Mouse (Mus musculus): Measurements from ENCODE around the gene Gm14322. TPM values are rescaled to one million over a fixed set of nuclear protein-coding genes. Genes with fewer than 3 reads are reported as not detected.
A peak's percentile ranks its signal among the peaks of the same experiment; 100 is the strongest.
"Not testable (repeated sequence)": the region's sequence is repeated elsewhere in the genome, so short reads cannot be mapped to it uniquely, and the experiment has no call there.

Gene Gm14322
- polyA plus RNA-seq (2012; rRNA removed): 11.1 and 14.1 TPM in 2 replicates

GRCm38 (mm10) chr2:177758941-177759558 lies at the start of gene Gm14322:
Gene Gm14322, plus strand, starts transcription at chr2:177759288.
- peak; percentile 24 for DNase-seq (ENCODE audit: low spot score)

GRCm38 (mm10) chr2:177741487-177741886 lies 17.6 kb upstream of the Gm14322 start:
- DNase-seq (ENCODE audit: low spot score): not testable (repeated sequence)

DNA sequence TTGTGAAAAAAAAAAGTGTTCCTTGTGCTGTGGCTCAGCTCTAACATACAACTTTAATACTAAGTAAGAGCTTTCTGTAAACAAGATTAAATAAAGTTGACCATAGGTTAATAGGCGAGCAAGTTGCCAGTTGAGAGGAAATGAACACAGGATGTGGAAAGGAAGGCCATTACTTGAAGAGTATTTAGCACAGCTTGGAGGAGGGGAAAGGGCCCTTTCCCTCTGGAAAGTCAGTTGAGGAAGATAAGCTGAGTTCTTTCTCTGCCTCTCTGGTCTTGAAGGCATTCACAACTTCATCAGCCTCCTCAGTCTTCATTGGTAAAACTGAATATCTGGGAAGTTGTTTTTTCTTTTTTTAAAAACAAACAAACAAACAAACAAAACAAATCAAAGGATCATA lies 28.3 kb downstream of the Gm14322 start:
- not testable (repeated sequence) for DNase-seq (ENCODE audit: low spot score)

DNA sequence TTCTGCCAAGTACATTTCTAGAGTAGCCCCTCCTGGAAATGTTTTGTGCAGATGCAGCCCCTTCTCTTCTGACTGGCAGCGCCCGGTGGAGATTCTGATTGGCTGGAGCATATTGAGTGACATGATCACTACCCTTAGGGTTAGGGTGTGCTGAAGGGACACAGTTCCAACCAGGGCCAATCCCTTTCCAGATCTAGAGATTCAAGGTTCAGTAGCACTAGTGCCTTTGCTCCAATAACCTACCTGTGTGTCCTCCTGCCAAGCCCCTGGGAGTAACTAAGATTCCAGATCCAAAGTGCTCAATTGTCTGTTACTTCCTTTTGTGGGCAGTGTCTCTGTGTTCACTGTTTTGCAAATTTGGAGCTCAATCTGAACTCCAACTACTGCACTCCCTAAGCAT lies 47.1 kb downstream of the Gm14322 start:
- DNase-seq (ENCODE audit: low spot score): not testable (repeated sequence)

Other genes with a start within 250 kb of the Gm14322 start
- gene Gm14406, start 181.1 kb upstream of the Gm14322 start, polyA plus RNA-seq (2012; rRNA removed): not detected in 2 replicates
- gene Gm14325, start 81.0 kb downstream of the Gm14322 start, polyA plus RNA-seq (2012; rRNA removed): 62.3 and 71.5 TPM in 2 replicates
- gene Gm14327, start 137.8 kb downstream of the Gm14322 start, polyA plus RNA-seq (2012; rRNA removed): 4.3 and 6.3 TPM in 2 replicates
- 1.2 and 1.6 TPM in 2 replicates for gene Zfp972, start 166.3 kb downstream of the Gm14322 start, polyA plus RNA-seq (2012; rRNA removed)
- gene Gm14326, start 198.0 kb downstream of the Gm14322 start, polyA plus RNA-seq (2012; rRNA removed): 14.4 and 17.6 TPM in 2 replicates

Data from urinary bladder, adult 2 months (tissue).